Mouse (Mus musculus): ENCODE results near the gene Arsb.

DNA sequence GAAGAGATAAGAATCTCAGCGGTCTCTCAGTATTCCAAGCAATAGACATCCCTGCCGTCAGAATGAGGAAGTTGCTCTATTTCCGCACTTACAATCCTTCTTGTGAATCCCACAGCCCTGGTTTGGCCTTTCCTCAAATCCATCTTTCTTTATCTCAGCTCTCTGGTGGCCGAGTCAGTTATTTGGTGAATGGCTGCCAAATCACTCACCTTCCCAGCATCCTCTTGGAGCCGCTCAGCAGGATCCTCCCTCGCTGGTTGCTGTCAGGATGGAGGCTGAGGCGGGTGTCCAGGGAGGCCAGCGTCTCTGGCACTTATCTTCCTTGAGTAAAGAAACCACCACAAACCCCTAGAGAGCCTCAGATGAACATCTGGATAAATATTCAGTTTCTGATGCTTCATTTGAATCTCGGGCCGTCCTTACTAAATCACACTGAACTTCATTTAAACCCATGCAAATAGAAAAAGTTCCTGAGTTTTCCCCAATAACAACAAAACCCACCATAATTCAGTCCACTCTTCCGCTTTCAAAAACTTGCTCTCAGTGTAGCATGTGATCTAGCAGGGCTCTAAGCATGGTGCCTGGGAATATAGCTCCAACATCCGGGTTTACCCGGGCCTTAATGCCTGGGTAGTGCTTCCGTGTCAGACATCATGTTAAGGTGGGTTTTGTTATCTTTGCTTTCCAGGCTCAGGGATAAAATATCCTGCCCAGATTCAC is 81.1 kb downstream of the Arsb start:
- TF ChIP-seq CTCF (IDR thresholded peaks at IDR 0.05; ENCODE audit: control insufficient read depth, insufficient read depth, insufficient read length) (no peak), MYOD1 (IDR thresholded peaks at IDR 0.05; ENCODE audit: control insufficient read depth, insufficient read length, low read depth) (no peak)
